Mouse (Mus musculus) kidney, postnatal 0 days (tissue): ENCODE results near the gene Tlr5. TPM values are rescaled to one million over a fixed set of nuclear protein-coding genes. Genes with fewer than 3 reads are reported as not detected.

Experiments
- ATAC-seq: fragments of 200-750 bp; cut with Nextera tagmentation; replicated peaks from 2 replicates; pipeline ENCODE4 v1.8.0; 2017; ENCODE audit warnings: low read depth, moderate number of reproducible peaks, moderate TSS enrichment, moderate library complexity; ENCODE audit not compliant: low FRiP score
- DNase-seq: peaks from one replicate; pipeline ENCODE4 v3.0.0-alpha.2; 2016; ENCODE audit warnings: low spot score
- H3K27ac ChIP-seq: fragments of 300-500 bp; sonication (generic); 2 replicates; pipeline ENCODE4 v1.5.1; 2014; ENCODE audit warnings: mild to moderate bottlenecking
- H3K27me3 ChIP-seq: fragments of 300-500 bp; sonication (generic); 2 replicates; pipeline ENCODE4 v1.6.1; 2014; ENCODE audit warnings: low read length, mixed read lengths; ENCODE audit not compliant: insufficient read depth
- H3K36me3 ChIP-seq: fragments of 300-500 bp; sonication (generic); 2 replicates; pipeline ENCODE4 v1.6.1; 2014; ENCODE audit warnings: low read length, mixed read lengths; ENCODE audit not compliant: insufficient read depth
- H3K4me1 ChIP-seq: fragments of 300-500 bp; sonication (generic); replicated peaks from 2 replicates; pipeline ENCODE4 v1.6.1; 2014; ENCODE audit warnings: antibody characterized with exemption, low read length, mixed read lengths; ENCODE audit not compliant: insufficient read depth
- H3K4me2 ChIP-seq: fragments of 300-500 bp; sonication (generic); 2 replicates; pipeline ENCODE4 v1.6.1; 2014; ENCODE audit warnings: mild to moderate bottlenecking, low read length, moderate library complexity, mixed read lengths
- H3K4me3 ChIP-seq: fragments of 300-500 bp; sonication (generic); replicated peaks from 2 replicates; pipeline ENCODE4 v1.5.1; 2014; ENCODE audit warnings: low read depth, low read length
- H3K9ac ChIP-seq: fragments of 300-500 bp; sonication (generic); 2 replicates; pipeline ENCODE4 v1.6.1; 2014; ENCODE audit warnings: low read depth, low read length
- H3K9me3 ChIP-seq: fragments of 300-500 bp; sonication (generic); replicated peaks from 2 replicates; pipeline ENCODE4 v1.6.1; 2016; ENCODE audit warnings: low read length, inconsistent platforms, mixed read lengths
- CTCF ChIP-seq: IDR thresholded peaks from 2 replicates; pipeline ENCODE4 v1.5.1; 2016; ENCODE audit warnings: antibody characterized with exemption, low read depth, mild to moderate bottlenecking, moderate library complexity
- WGBS: fragments of 180-500 bp; shearing (Covaris S2); extraction: QIAGEN DNeasy Blood & Tissue Kit; methylation state at CpG from one replicate; pipeline ENCODE4 v1.1.7; 2014; 5-methylcytosine and 5-hydroxymethylcytosine counted together
- polyA plus RNA-seq: library from polyadenylated mRNA; unstranded; fragments of >200 nt; fragmentation: Nextera tagmentation; extraction: Ambion mirVana; gene quantifications from 2 replicates; pipeline ENCODE4 v1.2.1, GENCODE M21; 2015

Tlr5 gene
- polyA plus RNA-seq, 1 experiment from 2014 or later = 0.74 TPM

GRCm38 (mm10) chr1:182968732-182969131, 14.1 kb downstream of the Tlr5 start:
- Histone ChIP-seq H3K9ac (no peak overlapping the region), H3K9me3 (no peaks in the 10 kb centered on the region), H3K27me3 (no peaks in the 10 kb centered on the region), H3K4me1 (no peaks in the 10 kb centered on the region), H3K36me3 (no peaks in the 10 kb centered on the region), H3K4me3 (no peak overlapping the region), H3K4me2 (no peak overlapping the region), H3K27ac (no peak overlapping the region)
- WGBS = 82% methylated on average over 9 of the region's 9 CpGs
- no peak for ATAC-seq
- DNase-seq = no peak
- TF ChIP-seq CTCF = no peak

GRCm38 (mm10) chr1:182972240-182972639, 17.7 kb downstream of the Tlr5 start:
- TF ChIP-seq CTCF = no peak
- 76% methylated on average over 6 of the region's 6 CpGs for WGBS

GRCm38 (mm10) chr1:182974826-182975225, 20.2 kb downstream of the Tlr5 start:
- peak; percentile 29; the same call in 1 of the 2 replicates for TF ChIP-seq CTCF
- Histone ChIP-seq H3K9ac (no peak overlapping the region), H3K27ac (no peak overlapping the region), H3K4me1 (no peaks in the 10 kb centered on the region), H3K36me3 (no peaks in the 10 kb centered on the region), H3K4me2 (no peak overlapping the region), H3K9me3 (no peaks in the 10 kb centered on the region), H3K4me3 (no peak overlapping the region), H3K27me3 (no peaks in the 10 kb centered on the region)
- DNase-seq (no peak), ATAC-seq (no peak)
- 73% methylated on average over 14 of the region's 14 CpGs for WGBS

More at GRCm38 (mm10) chr1:182972240-182972639, 17.7 kb downstream of the Tlr5 start:
- H3K4me3 ChIP-seq = no peak overlapping the region
- H3K4me1 ChIP-seq = no peaks in the 10 kb centered on the region
- no peaks in the 10 kb centered on the region for H3K9me3 ChIP-seq
- H3K27ac ChIP-seq = no peak overlapping the region
- H3K4me2 ChIP-seq = no peak overlapping the region
- no peaks in the 10 kb centered on the region for H3K27me3 ChIP-seq
- no peak overlapping the region for H3K9ac ChIP-seq
- no peak for DNase-seq
- no peak for ATAC-seq
- no peaks in the 10 kb centered on the region for H3K36me3 ChIP-seq

DNA sequence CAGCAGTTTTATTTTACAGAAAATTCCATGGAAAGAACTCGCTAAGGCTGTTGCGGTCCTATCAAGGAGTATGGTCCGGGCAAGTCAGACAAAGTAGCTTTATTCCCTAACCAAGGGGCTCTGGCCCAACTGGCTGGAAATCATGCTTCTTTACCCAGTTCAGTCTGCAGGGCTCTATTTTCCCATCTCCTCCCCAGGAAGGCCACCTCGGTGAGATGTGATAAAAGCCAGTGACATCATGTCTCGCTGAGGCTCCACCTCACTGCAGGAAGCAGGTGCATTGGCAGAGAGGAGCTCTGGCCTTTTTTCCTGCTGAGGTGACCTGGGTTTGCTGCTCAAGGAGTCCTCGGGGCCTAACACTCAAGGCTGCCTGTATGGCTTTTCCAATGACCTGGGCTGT, 26.1 kb downstream of the Tlr5 start:
- Histone ChIP-seq H3K27ac (no peak overlapping the region), H3K9me3 (no peaks in the 10 kb centered on the region), H3K36me3 (no peaks in the 10 kb centered on the region), H3K4me1 (0 out of 2 replicates have a peak, but pooled peaks cover 6% of the 10 kb centered on the region), H3K9ac (no peak overlapping the region), H3K27me3 (no peaks in the 10 kb centered on the region), H3K4me3 (no peak overlapping the region), H3K4me2 (no peak overlapping the region)
- no peak for TF ChIP-seq CTCF
- ATAC-seq (no peak), DNase-seq (no peak)
- 70% methylated on average over 6 of the region's 6 CpGs for WGBS

DNA sequence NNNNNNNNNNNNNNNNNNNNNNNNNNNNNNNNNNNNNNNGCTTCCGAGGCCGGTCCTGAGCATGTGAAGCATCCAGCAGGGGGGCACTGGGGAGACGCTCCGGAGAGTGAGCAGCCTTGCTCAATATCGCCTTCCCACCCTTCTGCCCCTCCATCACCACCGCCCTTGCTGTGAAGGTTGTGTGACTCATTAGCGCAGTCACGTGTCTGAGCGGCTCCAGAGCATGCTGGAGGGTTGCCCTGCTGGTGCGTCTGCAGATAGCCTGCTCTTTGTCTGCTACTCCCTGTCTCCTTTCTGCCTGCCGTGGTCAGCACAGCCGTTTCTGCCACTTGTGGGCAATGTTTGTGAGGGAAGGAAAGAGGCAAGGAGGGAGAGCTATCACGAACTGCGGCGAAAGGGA, 28.4 kb downstream of the Tlr5 start:
- ATAC-seq (peak; percentile 94), DNase-seq (peak; percentile 95)
- Histone ChIP-seq H3K4me1 (0 out of 2 replicates have a peak, but pooled peaks cover 6% of the 10 kb centered on the region), H3K4me2 (peak overlapping the region; percentile 50), H3K9me3 (no peaks in the 10 kb centered on the region), H3K9ac (peak overlapping the region; percentile 15; the same call in 1 of the 2 replicates), H3K27ac (no peak overlapping the region), H3K4me3 (no peak overlapping the region; the same call in 1 of the 2 replicates), H3K27me3 (no peaks in the 10 kb centered on the region), H3K36me3 (no peaks in the 10 kb centered on the region)
- under 1% methylated on average over 13 of the region's 15 CpGs for WGBS
- TF ChIP-seq CTCF = peak; percentile 71

DNA sequence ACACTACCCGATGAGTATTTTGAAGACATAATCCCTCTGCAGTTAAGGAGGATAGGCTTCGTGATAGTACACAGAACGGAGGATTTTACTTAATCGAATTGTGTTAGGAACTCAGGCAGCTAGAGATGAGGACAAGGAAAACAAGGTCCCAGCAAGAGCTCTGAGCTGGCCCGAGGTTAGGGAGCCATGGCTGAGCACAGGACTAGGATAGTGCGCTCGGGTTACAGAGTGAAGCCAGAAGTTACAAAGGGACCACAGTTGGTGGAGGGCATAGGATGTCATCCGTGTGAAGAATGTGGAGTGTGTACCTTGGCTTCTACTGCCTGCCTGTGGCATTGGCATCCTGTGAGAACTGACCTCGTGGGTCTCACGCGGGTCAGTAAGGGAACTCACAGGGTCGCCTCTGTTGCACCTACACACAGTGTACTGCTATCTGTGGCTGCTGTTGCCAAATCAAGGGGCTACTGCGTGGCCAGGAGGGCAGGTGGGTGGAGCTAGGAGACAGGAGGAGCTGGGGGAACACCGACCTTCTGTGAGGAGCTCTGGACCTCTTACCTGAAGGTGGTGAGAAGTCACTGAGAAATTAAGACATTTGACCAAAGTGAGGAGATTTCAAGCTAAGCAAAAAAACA, 29.0 kb downstream of the Tlr5 start:
- Histone ChIP-seq H3K9me3 (no peaks in the 10 kb centered on the region), H3K27ac (no peak overlapping the region), H3K36me3 (no peaks in the 10 kb centered on the region), H3K27me3 (no peaks in the 10 kb centered on the region), H3K4me1 (0 out of 2 replicates have a peak, but pooled peaks cover 6% of the 10 kb centered on the region), H3K4me2 (peak overlapping the region; percentile 50), H3K4me3 (no peak overlapping the region), H3K9ac (peak overlapping the region; percentile 15; the same call in 1 of the 2 replicates)
- ATAC-seq (no peak), DNase-seq (peak; percentile 34)
- TF ChIP-seq CTCF = no peak
- 45% methylated on average over 14 of the region's 14 CpGs for WGBS
